Mouse (Mus musculus) liver, adult 2 months (tissue): ENCODE measurements at regions not wholly inside any gene's neighbourhood (a gene's known extent, or its start where the extent isn't known, plus 50 kb on each side); places are given as distances from the start of the nearest gene placed in this dataset.

Source experiments
- DNase-seq: peaks from one replicate; pipeline ENCODE4 v3.0.0-alpha.2; 2011; ENCODE audit warnings: low read depth, low spot score; ENCODE audit errors: extremely low read depth
- H3K27ac ChIP-seq: fragments of 200-500 bp; replicated peaks from 2 replicates; pipeline ENCODE4 v1.5.1; 2012; ENCODE audit warnings: low read depth, mild to moderate bottlenecking, control low read depth, inconsistent platforms, low read length; ENCODE audit not compliant: insufficient read depth
- H3K27me3 ChIP-seq: fragments of 200-500 bp; 2 replicates; pipeline ENCODE4 v1.6.1; 2012; ENCODE audit warnings: mild to moderate bottlenecking, moderate library complexity, low read length, inconsistent platforms; ENCODE audit not compliant: control insufficient read depth, insufficient read depth
- H3K36me3 ChIP-seq: fragments of 200-500 bp; 2 replicates; pipeline ENCODE4 v1.6.1; 2012; ENCODE audit warnings: low read length, inconsistent platforms; ENCODE audit not compliant: control insufficient read depth, insufficient read depth
- H3K4me1 ChIP-seq: fragments of 200-500 bp; 2 replicates; pipeline ENCODE4 v1.6.1; 2011; ENCODE audit warnings: low read length; ENCODE audit not compliant: control insufficient read depth, insufficient read depth
- H3K4me3 ChIP-seq: fragments of 200-500 bp; 2 replicates; pipeline ENCODE4 v1.5.1; 2011; ENCODE audit warnings: low read depth, mild to moderate bottlenecking, control low read depth, low read length, moderate library complexity; ENCODE audit not compliant: insufficient read depth
- H3K79me2 ChIP-seq: fragments of 200-500 bp; 2 replicates; pipeline ENCODE4 v1.6.1; 2012; ENCODE audit warnings: inconsistent platforms, mild to moderate bottlenecking, low read length, moderate library complexity; ENCODE audit not compliant: control insufficient read depth, insufficient read depth
- H3K9ac ChIP-seq: fragments of 200-500 bp; 2 replicates; pipeline ENCODE4 v1.6.1; 2012; ENCODE audit warnings: low read depth, mild to moderate bottlenecking, control low read depth, inconsistent platforms, low read length
- CTCF ChIP-seq: fragments of 200-500 bp; IDR thresholded peaks from 2 replicates; pipeline ENCODE4 v1.5.1; 2011; ENCODE audit warnings: low read depth, low read length, control low read depth
- POLR2A ChIP-seq: fragments of 200-500 bp; IDR thresholded peaks from 2 replicates; pipeline ENCODE4 v1.6.1; 2011; ENCODE audit warnings: low read length, control low read depth; ENCODE audit not compliant: insufficient read depth; ENCODE audit errors: extremely low read depth
- WGBS: fragments of 180-500 bp; shearing (Covaris S2); methylation state at CpG from one replicate; pipeline ENCODE4 v1.1.7; 2018; 5-methylcytosine and 5-hydroxymethylcytosine counted together

DNA sequence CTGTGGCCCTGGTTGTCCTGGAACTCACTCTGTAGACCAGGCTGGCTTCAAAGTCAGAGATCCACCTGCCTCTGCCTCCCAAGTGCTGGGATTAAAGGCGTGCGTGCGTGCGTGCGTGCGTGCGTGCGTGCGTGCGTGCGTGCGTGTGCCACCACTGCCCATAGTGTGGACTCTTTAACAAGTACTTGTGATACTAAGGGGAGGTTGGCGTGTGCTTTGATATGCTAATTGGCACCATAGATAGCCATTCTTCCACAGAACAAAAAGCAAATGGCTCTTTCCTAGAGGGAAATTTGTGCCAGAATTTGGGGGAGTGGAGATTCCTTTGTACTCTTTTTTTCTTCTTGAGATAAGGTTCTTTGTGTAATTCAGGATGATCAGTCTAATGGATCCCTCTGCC, 91.3 kb upstream of the Nr5a2 start:
- H3K4me3 ChIP-seq, result no peak overlapping the region
- no peak overlapping the region for H3K27ac ChIP-seq
- no peaks in the 10 kb centered on the region for H3K27me3 ChIP-seq
- TF ChIP-seq POLR2A (no peak), CTCF (no peak)
- DNase-seq, result no peak
- no peaks in the 10 kb centered on the region; the same call in none of the 2 replicates for H3K4me1 ChIP-seq
- H3K9ac ChIP-seq, result no peak overlapping the region
- over 99% methylated on average over 13 of the region's 13 CpGs for WGBS
- no peaks in the 10 kb centered on the region for H3K36me3 ChIP-seq
- H3K79me2 ChIP-seq, result no peaks in the 10 kb centered on the region

GRCm38 (mm10) chr1:137044076-137044475, 83.8 kb upstream of the Nr5a2 start:
- 87% methylated on average over 6 of the region's 6 CpGs for WGBS
- no peak for TF ChIP-seq CTCF
- no peak for TF ChIP-seq POLR2A

GRCm38 (mm10) chr1:137042414-137043010, 82.3 kb upstream of the Nr5a2 start:
- Histone ChIP-seq H3K4me1 (peaks cover 1% of the 10 kb centered on the region; the same call in 1 of the 2 replicates), H3K27ac (no peak overlapping the region), H3K4me3 (no peak overlapping the region), H3K27me3 (no peaks in the 10 kb centered on the region), H3K36me3 (no peaks in the 10 kb centered on the region), H3K79me2 (no peaks in the 10 kb centered on the region), H3K9ac (no peak overlapping the region)
- 94% methylated on average over 17 of the region's 17 CpGs for WGBS
- DNase-seq, result no peak
- no peak for TF ChIP-seq CTCF

More at GRCm38 (mm10) chr1:137044076-137044475, 83.8 kb upstream of the Nr5a2 start:
- Histone ChIP-seq H3K27me3 (no peaks in the 10 kb centered on the region), H3K4me3 (no peak overlapping the region), H3K36me3 (no peaks in the 10 kb centered on the region), H3K79me2 (no peaks in the 10 kb centered on the region), H3K27ac (no peak overlapping the region), H3K4me1 (peaks cover 1% of the 10 kb centered on the region; the same call in 1 of the 2 replicates), H3K9ac (no peak overlapping the region)
- no peak for DNase-seq

- Histone ChIP-seq H3K79me2 (no peaks in the 10 kb centered on the region), H3K27ac (no peak overlapping the region), H3K27me3 (no peaks in the 10 kb centered on the region), H3K9ac (no peak overlapping the region), H3K4me1 (peaks cover 1% of the 10 kb centered on the region; the same call in 1 of the 2 replicates), H3K4me3 (no peak overlapping the region), H3K36me3 (no peaks in the 10 kb centered on the region)
- no peak for DNase-seq
- no peak for TF ChIP-seq POLR2A
- no peak for TF ChIP-seq CTCF
- 65% methylated on average over 8 of the region's 8 CpGs for WGBS
These were observed 80.7 kb upstream of the Nr5a2 start for GRCm38 (mm10) chr1:137040898-137041297.

DNA sequence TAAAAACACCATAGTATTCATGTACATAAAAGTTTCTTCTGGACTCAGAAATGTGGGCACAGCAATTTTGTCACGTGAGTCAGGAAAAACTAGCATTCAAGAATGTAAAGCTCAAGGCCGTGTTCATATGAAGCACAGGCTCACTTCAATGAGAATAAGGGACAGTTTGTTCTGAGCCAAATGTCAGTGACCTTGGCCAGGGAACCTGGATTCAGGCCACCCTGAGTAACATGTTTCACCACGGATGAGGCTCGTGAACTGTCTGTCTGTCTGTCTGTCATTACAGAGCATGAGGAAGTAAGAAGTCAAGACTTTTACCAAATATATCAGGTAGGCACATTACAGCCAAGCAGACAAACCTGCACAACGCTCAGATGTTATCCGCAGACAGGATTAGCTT, 74.3 kb upstream of the Nr5a2 start:
- H3K4me1 ChIP-seq, result peaks cover 10% of the 10 kb centered on the region
- DNase-seq, result peak; percentile 93
- H3K79me2 ChIP-seq, result no peaks in the 10 kb centered on the region
- H3K36me3 ChIP-seq, result no peaks in the 10 kb centered on the region
- H3K9ac ChIP-seq, result no peak overlapping the region
- no peaks in the 10 kb centered on the region for H3K27me3 ChIP-seq
- no peak overlapping the region for H3K27ac ChIP-seq
- no peak overlapping the region for H3K4me3 ChIP-seq
- WGBS, result 42% methylated on average over 6 of the region's 6 CpGs
- TF ChIP-seq CTCF, result no peak

- no peaks in the 10 kb centered on the region for H3K27me3 ChIP-seq
- H3K9ac ChIP-seq, result no peak overlapping the region
- no peaks in the 10 kb centered on the region for H3K36me3 ChIP-seq
- H3K4me1 ChIP-seq, result peaks cover 10% of the 10 kb centered on the region
- H3K27ac ChIP-seq, result no peak overlapping the region
- WGBS, result 65% methylated on average over 5 of the region's 5 CpGs
- peak; percentile 21 for DNase-seq
- H3K4me3 ChIP-seq, result no peak overlapping the region
- no peaks in the 10 kb centered on the region for H3K79me2 ChIP-seq
- no peak for TF ChIP-seq POLR2A
- TF ChIP-seq CTCF, result no peak
These were observed 73.4 kb upstream of the Nr5a2 start for GRCm38 (mm10) chr1:137033679-137034078.
